8 mouse cellular contexts compared by ENCODE assay signal in the genomic region with DNA sequence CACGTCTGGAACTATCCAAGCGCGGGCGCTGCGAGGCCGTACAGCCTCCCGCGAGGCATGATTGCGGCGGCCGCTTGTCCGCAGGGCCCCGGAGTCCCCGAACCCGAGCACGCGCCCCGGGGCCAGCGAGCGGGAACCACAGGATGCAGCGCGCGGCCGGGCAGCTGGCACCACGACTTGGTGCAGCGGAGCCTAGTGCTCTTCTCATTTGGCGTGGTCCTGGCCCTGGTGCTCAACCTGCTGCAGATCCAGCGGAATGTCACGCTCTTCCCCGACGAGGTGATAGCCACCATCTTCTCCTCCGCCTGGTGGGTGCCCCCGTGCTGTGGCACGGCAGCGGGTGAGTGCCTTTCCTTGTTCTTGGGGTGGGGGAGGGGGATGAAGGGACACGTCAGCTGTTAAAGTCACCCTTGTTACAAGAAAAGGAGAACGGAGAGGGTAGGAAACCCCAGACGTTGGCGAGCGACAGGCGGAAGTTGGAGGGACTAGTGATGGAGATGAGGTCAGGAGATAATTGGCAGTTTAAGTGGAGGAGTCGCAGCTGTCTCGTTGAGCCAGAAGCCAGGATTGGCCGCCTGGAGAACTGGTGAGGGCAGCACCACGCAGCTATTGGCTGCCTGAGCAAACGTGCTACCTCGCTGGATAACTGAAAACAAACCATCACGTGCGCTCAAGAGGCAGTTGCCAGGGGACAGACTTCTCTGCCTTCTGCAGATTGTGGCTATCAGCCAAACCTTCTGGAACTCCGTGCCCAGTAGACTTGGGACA. TPM values are rescaled to one million over a fixed set of nuclear protein-coding genes. Genes with fewer than 3 reads are reported as not detected.
DNase-seq lines count a peak whose midpoint lies in the region; ATAC-seq and TF ChIP-seq lines count a peak whose summit lies in the region.

No protein-coding gene starts in this region.

- H3K4me3 ChIP-seq in hindbrain, embryonic 10.5 days, result peak overlapping the region; percentile 81
- H3K4me3 ChIP-seq in lung, postnatal 0 days (ENCODE audit: low read depth, low read length), result peak overlapping the region; percentile 59

- peak overlapping the region; percentile 73 for H3K4me2 ChIP-seq in lung, postnatal 0 days (replicated peaks; ENCODE audit: low read depth, low read length)

- H3K36me3 ChIP-seq in hindbrain, embryonic 10.5 days, result peaks cover 40% of the 10 kb centered on the region
- H3K36me3 ChIP-seq in lung, postnatal 0 days (ENCODE audit: insufficient read depth, low read length), result peaks cover 8% of the 10 kb centered on the region; the same call in 1 of the 2 replicates

- H3K27ac ChIP-seq in hindbrain, embryonic 10.5 days, result peak overlapping the region; percentile 98
- H3K27ac ChIP-seq in lung, postnatal 0 days (ENCODE audit: low read length), result peak overlapping the region; percentile 90

- under 1% methylated on average over 50 of the region's 50 CpGs for WGBS in hindbrain, embryonic 10.5 days
- 3% methylated on average over 50 of the region's 50 CpGs for WGBS in lung, postnatal 0 days

- peaks cover 40% of the 10 kb centered on the region for H3K4me1 ChIP-seq in hindbrain, embryonic 10.5 days (replicated peaks)
- peaks cover 18% of the 10 kb centered on the region for H3K4me1 ChIP-seq in lung, postnatal 0 days (ENCODE audit: insufficient read depth, low read depth, low read length)

- no peaks in the 10 kb centered on the region for H3K27me3 ChIP-seq in hindbrain, embryonic 10.5 days (ENCODE audit: insufficient read depth, poor library complexity, severe bottlenecking)
- H3K27me3 ChIP-seq in lung, postnatal 0 days (replicated peaks; ENCODE audit: insufficient read depth, low read length), result no peaks in the 10 kb centered on the region

- DNase-seq in MEL-GATA-1-ER (ENCODE audit: extremely low read depth, low read depth), result peak; percentile 89
- DNase-seq in cerebellum, adult 8-10 months, result peak; percentile 83
- DNase-seq in hindbrain, embryonic 10.5 days (ENCODE audit: low spot score), result peak; percentile 87
- peak; percentile 96 for DNase-seq in layer of hippocampus, adult 9-11 months
- DNase-seq in lung, postnatal 0 days (ENCODE audit: low spot score), result peak; percentile 93
- peak; percentile 31 for DNase-seq in ovary, postnatal 14 days (ENCODE audit: low spot score)
- peak; percentile 76 for DNase-seq in thymus, postnatal 25 days

- TF ChIP-seq EP300 in lung, postnatal 0 days (IDR thresholded peaks at IDR 0.05), result no peak

- TF ChIP-seq CTCF in lung, postnatal 0 days (IDR thresholded peaks at IDR 0.05), result no peak

- H3K9ac ChIP-seq in lung, postnatal 0 days (replicated peaks; ENCODE audit: low read depth), result peak overlapping the region; percentile 63

- ATAC-seq in frontal cortex, adult (ENCODE audit: low TSS enrichment), result peak; percentile 80
- ATAC-seq in lung, postnatal 0 days, result peak; percentile 56

- no peaks in the 10 kb centered on the region for H3K9me3 ChIP-seq in hindbrain, embryonic 10.5 days
- H3K9me3 ChIP-seq in lung, postnatal 0 days (ENCODE audit: low read length), result no peaks in the 10 kb centered on the region

RNA-seq across cellular contexts. Expression of gene Insig1, which starts 0.5 kb away (rescaled TPM):
- polyA plus RNA-seq in hindbrain, embryonic 10.5 days (2016; fragmentation: Nextera tagmentation; extraction: Ambion mirVana), result 105 and 122 TPM in 2 replicates
- 109 and 122 TPM in 2 replicates for polyA plus RNA-seq in lung, postnatal 0 days (2015; fragmentation: Nextera tagmentation; extraction: Ambion mirVana)

Comparison
In these comparisons a context has a peak if more than half of its experiments do, and no peak if none do; other contexts are left out.
1. Peak in every context shown above with its lines: DNase-seq, ATAC-seq, H3K4me3 ChIP-seq and H3K27ac ChIP-seq.
2. DNase-seq: peak in every context shown above with its lines; median percentile 96 in layer of hippocampus, adult 9-11 months; 93 in lung, postnatal 0 days; 89 in MEL-GATA-1-ER; 87 in hindbrain, embryonic 10.5 days; 83 in cerebellum, adult 8-10 months; 76 in thymus, postnatal 25 days; 31 in ovary, postnatal 14 days.